Mouse (Mus musculus) G1E (cell line): ENCODE measurements around the gene P3h1.

ENCODE experiments used
- CTCF ChIP-seq: IDR thresholded peaks from 2 replicates; pipeline ENCODE4 v1.5.1; 2012; ENCODE audit warnings: low read depth, low read length, inconsistent platforms, mixed read lengths
- GATA1 ChIP-seq: IDR thresholded peaks from 2 replicates; pipeline ENCODE4 v1.6.1; 2012; ENCODE audit warnings: borderline replicate concordance, low read length, inconsistent platforms, mixed read lengths
- GATA2 ChIP-seq: IDR thresholded peaks from 2 replicates; pipeline ENCODE4 v1.6.1; 2012; ENCODE audit warnings: low read depth, low read length, inconsistent platforms, borderline replicate concordance
- POLR2AphosphoS5 ChIP-seq: IDR thresholded peaks from 2 replicates; pipeline ENCODE4 v1.6.1; 2012; ENCODE audit warnings: low read depth, low read length, inconsistent platforms; ENCODE audit not compliant: insufficient replicate concordance
- TAL1 ChIP-seq: conservative IDR thresholded peaks from 2 replicates; pipeline ENCODE4 v1.6.1; 2012; ENCODE audit warnings: low read depth, low read length, inconsistent platforms, mixed read lengths

DNA sequence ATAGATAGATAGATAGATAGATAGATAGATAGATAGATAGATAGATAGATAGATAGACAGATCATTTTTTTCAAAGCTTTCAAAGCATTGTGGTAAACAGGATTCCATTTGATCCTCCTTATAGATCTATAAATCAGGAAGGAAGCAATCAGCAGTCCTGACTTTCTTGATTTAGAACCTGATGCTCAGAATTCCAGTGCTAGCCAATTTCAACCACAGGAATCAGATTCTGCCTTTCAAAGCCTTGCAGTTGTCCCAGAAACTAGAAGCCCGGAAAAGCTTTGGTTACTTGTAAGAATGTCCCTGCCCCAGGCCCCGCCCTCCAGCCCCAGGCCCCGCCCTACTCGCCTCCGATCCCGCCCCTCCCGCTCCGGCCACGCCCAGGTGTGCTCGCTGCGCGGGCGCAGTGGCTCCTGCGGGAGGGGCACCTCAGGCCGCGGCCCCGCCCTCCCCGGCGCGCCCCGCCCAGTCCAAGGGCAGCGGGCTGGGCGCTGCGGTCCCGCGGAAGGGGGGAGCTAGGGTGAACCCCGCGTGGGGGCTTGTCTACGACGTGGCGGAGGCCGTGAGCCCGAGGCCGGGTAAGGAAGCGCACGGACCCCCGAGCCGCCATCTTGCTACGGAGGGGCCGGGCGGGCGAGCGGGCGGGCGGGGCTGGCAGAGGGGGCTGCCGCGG, 37.7 kb upstream of the P3h1 start, which contains the start of gene Svbp:
- no peak for TF ChIP-seq CTCF
- no peak for TF ChIP-seq POLR2AphosphoS5
- no peak for TF ChIP-seq GATA2
- no peak for TF ChIP-seq GATA1
- TF ChIP-seq TAL1 = no peak
